Mouse (Mus musculus) embryonic fibroblast, embryonic 13.5 days (primary cell): ENCODE results near the gene Sp6.

Experiments used
- CTCF ChIP-seq: IDR thresholded peaks from 2 replicates; pipeline ENCODE4 v1.5.1; 2011; ENCODE audit warnings: mild to moderate bottlenecking, control low read depth, low read length, moderate library complexity, borderline replicate concordance; ENCODE audit not compliant: insufficient read depth
- POLR2A ChIP-seq: IDR thresholded peaks from 2 replicates; pipeline ENCODE4 v1.6.1; 2011; ENCODE audit warnings: low read depth, mild to moderate bottlenecking, control low read depth, low read length, moderate library complexity

DNA sequence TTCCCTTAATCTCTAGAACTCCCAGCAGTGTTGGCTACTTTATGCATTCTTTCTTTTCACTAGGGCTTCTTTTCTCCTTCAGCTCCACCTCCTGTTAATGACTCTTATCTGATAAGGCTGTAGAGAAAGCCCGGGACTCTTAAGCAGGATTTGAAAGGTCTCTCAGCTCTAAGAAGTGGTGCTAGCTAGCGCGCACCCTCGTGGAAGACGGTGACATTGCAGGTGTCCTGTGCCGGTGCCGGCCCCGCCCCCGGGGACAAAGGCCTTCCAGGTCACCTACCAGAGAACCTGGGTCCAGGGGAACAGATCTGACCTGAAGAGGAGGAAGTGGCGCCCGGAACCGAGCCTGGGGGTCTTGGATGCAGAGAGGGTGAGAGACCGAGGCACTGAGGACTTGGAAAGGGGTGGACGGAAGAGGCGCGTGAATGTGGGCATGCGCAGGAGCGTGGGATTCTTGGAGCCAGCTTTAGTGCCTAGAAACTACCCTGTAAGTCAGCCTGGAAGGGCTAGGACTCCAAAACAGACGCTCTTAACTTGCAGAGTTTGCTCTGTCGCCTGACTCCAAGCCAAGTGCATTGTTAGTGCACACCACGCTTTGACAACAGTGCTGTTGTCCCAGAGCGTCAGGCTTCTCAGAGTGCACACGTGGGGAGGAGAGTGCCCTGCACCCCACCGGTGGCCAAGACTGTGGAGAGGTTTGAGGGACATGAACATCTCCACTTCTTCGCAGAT lies 16.7 kb downstream of the Sp6 start, which contains the start of gene Scrn2:
- peak; percentile 88 for TF ChIP-seq CTCF
- TF ChIP-seq POLR2A: peak; percentile 63
